Mouse (Mus musculus): Measurements from ENCODE around the gene Shroom4. TPM values are rescaled to one million over a fixed set of nuclear protein-coding genes. Genes with fewer than 3 reads are reported as not detected.

Shroom4 gene
- polyA plus RNA-seq (2012), result not detected in 2 replicates

DNA sequence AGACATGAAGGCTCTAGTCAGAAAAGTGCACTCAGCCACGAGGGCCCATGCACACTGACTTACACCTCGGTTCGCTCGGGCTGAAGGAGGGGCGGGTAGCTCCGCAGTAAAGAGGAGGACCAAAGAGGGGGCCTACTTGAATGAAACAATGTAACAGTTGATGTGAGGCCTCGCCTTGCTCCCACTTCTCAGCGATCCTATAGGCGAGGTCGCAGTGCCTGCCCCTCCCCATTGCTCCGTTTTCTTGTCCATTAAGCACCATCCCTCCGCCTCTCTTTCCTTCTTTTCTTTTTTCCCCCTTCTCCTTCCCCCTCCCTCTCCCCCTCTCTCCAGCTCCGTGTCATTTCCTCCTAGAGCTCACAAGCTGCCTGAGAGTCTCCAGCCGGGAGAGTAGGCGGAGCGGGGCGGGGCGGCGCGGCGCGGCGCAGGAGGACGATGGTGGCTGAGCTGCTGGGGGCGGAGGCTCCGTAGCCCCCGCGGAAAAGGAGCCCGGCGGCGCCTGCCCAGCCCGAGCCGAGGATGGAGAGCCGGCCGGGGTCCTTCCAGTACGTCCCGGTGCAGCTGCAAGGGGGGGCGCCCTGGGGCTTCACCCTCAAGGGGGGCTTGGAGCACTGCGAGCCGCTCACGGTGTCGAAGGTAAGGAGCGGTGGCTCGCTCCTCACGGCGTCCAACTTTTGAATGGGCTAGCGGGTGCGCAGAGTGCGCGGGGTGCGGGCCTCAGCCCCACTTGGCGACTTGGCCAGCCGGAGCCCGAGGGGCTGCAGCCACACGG, at the start of gene Shroom4:
Shroom4 (plus strand) TSS at position 229 of the 772 bp plus-strand sequence.
- TF ChIP-seq GATA1 (IDR thresholded peaks at IDR 0.05; ENCODE audit: low read length), result no peak

GRCm38 (mm10) chrX:6356876-6357275, 42.8 kb upstream of the Shroom4 start:
- no peak for TF ChIP-seq GATA1 (IDR thresholded peaks at IDR 0.05; ENCODE audit: low read length)

DNA sequence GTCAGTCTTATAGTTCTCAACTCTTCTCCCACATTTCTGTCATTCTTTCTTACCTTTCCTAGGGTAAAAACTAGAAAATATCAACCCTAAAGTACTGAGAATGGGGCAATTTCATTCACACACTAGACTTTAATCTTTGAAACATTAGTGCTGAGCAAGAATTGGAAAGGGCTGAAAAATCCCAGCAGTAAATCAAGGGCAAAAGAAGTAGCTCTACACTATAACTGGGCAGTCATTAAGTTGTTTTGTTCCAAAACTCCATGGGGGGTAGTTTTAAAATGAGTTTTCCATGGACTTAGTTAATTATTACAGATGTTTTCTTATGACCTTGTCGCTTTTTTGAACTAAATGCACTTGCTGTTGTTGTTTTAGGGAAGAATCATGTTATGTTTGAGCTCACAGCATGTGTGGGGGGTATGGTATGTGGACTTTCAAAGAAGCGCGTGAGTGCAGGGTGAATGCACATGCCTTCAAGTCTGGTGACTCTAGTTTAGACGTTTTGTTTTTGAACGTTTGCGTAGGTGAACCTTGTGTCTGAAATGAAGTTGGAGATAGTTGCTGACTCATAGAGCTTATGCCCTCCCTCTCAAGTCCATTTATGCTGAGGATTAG, 42.0 kb upstream of the Shroom4 start:
- no peak for TF ChIP-seq GATA1 (IDR thresholded peaks at IDR 0.05; ENCODE audit: low read length)

DNA sequence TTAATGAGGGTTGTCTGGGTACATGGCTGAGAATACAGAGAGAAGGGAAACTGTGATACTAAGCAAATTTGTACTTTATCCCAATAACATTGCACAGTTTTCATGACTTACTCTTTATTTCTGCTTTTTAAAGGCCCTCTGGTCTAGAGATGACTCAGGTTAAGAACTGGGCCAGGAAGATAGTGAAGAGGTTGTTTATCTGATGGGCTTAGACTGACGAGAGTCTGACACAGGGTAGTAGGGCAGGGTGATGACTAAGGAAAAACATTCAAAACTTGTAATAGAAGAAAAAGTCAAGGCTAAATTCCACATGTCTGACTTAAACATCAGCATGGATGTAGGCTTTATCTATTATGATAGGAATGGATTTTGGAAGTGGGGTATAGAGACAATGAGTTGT, 30.8 kb upstream of the Shroom4 start:
- no peak for TF ChIP-seq GATA1 (IDR thresholded peaks at IDR 0.05; ENCODE audit: low read length)

DNA sequence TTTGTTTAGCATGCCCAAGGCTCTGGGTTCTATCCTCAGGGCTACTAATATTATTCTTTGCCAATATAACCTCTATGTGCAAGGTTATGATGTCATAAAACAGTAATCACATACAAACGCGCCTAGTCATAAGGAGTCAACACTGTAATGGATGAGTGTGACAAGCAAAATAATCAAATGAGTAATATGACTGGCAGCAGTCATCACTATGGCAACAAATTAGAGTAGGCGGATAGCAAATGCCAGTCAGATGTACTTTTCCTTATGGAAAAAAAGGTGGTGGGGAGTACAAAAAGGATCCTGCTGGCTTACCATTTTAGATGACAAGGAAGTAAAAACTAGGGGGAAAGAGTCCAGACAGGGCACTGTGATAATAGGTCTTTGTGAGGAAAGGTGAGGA, 28.9 kb upstream of the Shroom4 start:
- no peak for TF ChIP-seq GATA1 (IDR thresholded peaks at IDR 0.05; ENCODE audit: low read length)

DNA sequence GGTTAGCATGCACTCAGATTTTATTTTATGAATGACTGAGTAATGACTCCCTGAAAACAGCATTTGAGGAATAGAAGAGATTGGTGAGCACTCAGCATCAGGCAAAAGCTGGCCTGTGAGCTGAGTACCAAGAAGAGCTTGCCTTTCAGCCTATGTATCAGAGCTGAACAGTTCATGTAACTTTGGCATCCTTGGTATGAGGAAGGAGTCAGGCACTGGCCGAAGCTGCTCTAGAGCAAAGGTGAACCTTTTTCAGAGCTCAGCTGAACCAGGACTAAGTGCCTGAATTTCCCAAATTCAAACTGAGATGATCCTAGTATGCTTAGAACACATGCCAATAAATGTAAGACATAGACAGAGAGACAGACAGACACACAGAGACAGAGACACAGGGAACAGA, 5.8 kb upstream of the Shroom4 start:
- TF ChIP-seq GATA1 (IDR thresholded peaks at IDR 0.05; ENCODE audit: low read length), result no peak

DNA sequence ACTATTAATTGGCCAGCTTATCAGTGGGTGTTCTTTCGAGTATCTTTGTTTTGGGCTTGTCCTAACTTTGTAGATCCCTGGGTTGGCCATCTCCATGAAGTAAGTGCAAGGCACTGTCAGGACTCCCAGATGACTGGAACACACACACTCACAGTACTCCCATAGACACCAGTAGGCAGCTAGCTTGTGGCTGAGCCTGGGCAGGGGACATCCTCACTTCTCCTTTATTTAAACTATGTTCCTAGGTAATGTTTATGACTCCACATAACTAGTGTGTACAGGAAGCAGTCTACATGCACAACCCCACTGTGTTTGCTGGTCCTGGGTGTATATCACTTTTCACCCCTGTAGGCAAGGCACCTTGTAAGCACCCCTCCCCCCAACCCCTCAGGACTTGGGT, 461 bp upstream of the Shroom4 start:
- TF ChIP-seq GATA1 (IDR thresholded peaks at IDR 0.05; ENCODE audit: low read length), result no peak

- TF ChIP-seq GATA1 (IDR thresholded peaks at IDR 0.05; ENCODE audit: low read length), result no peak
Observed at GRCm38 (mm10) chrX:6400398-6401020, 855 bp downstream of the Shroom4 start.

DNA sequence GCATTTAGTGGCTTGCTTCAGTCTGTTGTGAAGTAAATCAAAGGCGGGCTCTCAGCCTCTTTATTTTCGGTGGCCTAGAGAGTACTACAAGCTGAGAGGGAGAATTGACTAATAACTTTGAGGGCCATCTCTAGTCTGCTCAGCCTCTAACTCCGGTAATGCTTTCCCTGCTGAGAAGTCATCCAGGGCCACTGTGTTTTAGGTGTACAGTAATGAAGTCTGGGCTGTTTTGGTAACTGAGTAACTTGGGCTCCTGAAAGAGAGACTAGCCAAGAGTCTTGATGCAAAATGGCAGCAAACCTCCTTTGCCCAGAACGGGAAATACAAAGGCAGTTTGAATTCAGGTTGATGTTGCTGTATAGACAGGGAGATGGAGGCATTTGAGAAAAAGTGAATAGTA, 3.3 kb downstream of the Shroom4 start:
- no peak for TF ChIP-seq GATA1 (IDR thresholded peaks at IDR 0.05; ENCODE audit: low read length)

GRCm38 (mm10) chrX:6409114-6409513, 9.5 kb downstream of the Shroom4 start:
- no peak for TF ChIP-seq GATA1 (IDR thresholded peaks at IDR 0.05; ENCODE audit: low read length)

DNA sequence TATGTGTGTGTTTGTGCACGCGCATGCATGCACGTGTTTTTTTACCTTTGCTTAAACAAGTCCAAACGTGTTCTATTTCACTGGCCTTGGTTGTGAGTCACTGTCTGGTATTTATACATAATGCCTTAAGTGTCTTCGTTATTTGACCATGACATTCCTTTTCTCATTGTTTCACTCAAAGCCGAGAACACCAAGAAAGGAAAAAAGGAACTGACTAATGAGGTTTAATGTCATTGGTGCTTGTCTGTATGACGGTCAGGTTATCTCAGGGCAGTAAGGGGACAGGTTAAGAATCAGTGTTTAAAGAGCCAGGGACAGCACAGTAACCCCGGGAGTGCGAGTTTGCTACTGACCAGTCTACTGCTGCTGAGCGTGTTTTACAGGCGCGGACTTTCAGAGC, 15.8 kb downstream of the Shroom4 start:
- TF ChIP-seq GATA1 (IDR thresholded peaks at IDR 0.05; ENCODE audit: low read length), result no peak

DNA sequence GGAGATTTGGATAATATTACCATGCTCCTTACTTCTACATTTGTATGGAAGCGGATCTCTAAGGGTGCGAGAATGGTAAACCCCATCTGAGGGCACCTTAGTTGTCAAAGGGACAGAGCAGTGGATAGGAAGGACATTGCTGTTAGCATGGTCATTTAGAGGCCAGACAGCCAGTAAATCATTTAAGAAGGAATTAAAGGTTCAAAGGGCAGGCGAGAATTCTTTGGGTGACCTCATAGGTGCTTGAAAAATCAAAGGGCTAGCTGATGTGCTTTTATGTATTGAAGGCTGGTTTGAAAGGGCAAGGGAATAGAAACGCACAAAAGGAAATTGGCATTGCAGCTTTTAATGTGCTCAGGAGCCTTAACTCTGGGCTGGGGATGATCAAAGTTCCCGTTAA, 16.3 kb downstream of the Shroom4 start:
- TF ChIP-seq GATA1 (IDR thresholded peaks at IDR 0.05; ENCODE audit: low read length), result no peak

- TF ChIP-seq GATA1 (IDR thresholded peaks at IDR 0.05; ENCODE audit: low read length), result no peak
Observed at GRCm38 (mm10) chrX:6418140-6418539, 18.5 kb downstream of the Shroom4 start.

DNA sequence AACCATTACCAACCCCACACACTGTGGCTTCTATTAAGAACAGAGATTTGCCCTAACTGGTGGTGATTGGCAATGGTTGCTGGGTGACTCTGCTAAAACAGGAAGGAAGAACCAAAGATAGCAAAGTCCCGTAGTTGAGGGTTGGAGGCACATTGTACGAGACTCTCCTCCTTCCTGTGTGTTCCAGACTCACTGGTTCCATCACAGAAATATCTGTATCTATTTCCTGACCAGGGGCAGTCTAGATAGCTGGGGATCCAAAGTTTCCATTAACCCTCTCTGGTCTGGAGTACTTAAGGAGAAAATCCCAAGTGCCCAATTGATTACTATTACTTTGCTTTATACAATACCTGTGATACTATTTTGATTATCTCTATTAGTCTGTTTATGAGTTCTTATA, 35.6 kb downstream of the Shroom4 start:
- TF ChIP-seq GATA1 (IDR thresholded peaks at IDR 0.05; ENCODE audit: low read length), result no peak

GRCm38 (mm10) chrX:6446422-6446821, 46.8 kb downstream of the Shroom4 start:
- no peak for TF ChIP-seq GATA1 (IDR thresholded peaks at IDR 0.05; ENCODE audit: low read length)

- TF ChIP-seq GATA1 (IDR thresholded peaks at IDR 0.05; ENCODE audit: low read length), result no peak
Observed at GRCm38 (mm10) chrX:6448001-6448400, 48.3 kb downstream of the Shroom4 start.

DNA sequence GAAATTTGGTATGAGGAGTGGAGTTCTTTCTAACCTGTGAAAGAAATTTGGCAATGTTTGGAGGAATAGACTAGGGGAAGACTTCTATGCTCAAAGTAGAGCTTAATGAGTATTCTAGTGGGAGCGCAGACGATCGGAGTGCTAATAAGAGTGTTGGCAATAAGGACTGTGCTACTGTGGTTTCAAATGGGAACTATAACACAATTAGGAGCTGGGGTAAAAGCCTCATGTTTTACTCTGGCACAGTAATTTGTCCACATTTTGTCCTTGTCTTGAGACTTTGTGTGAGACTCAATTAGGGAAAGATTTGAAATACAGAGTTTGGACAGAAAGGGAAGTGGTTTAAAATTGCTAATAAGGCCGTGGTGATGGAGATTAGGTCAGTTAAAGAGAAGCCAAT, 53.6 kb downstream of the Shroom4 start:
- no peak for TF ChIP-seq GATA1 (IDR thresholded peaks at IDR 0.05; ENCODE audit: low read length)
